Mouse (Mus musculus) telencephalon, adult 2 months (tissue): ENCODE data around the gene Zfp335.
"Not testable (repeated sequence)": the region's sequence is repeated elsewhere in the genome, so short reads cannot be mapped to it uniquely, and the experiment has no call there.

Source experiments
- DNase-seq: peaks from one replicate; pipeline ENCODE4 v3.0.0-alpha.2; 2011; ENCODE audit warnings: low read depth, low spot score

The Zfp335 gene

DNA sequence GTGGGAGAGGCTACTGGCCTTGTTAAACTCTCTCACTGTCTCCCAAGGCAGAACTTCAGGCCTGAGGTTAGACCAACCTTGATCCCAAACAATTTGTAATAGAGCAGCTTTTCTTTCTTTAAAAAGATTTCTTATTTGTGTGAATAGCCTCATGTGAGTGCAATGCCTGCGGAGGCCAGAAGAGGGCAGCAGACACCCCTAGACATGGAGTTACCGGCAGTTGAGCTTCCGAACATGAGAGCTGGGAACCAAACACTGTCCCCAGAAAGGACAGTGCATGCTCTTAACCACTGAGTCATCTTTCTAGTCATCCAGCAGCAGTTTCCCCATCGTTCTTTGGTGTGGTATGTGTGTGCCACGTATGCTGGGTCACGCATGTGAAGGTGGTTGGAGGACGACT is 44.0 kb downstream of the Zfp335 start:
- DNase-seq = no peak

DNA sequence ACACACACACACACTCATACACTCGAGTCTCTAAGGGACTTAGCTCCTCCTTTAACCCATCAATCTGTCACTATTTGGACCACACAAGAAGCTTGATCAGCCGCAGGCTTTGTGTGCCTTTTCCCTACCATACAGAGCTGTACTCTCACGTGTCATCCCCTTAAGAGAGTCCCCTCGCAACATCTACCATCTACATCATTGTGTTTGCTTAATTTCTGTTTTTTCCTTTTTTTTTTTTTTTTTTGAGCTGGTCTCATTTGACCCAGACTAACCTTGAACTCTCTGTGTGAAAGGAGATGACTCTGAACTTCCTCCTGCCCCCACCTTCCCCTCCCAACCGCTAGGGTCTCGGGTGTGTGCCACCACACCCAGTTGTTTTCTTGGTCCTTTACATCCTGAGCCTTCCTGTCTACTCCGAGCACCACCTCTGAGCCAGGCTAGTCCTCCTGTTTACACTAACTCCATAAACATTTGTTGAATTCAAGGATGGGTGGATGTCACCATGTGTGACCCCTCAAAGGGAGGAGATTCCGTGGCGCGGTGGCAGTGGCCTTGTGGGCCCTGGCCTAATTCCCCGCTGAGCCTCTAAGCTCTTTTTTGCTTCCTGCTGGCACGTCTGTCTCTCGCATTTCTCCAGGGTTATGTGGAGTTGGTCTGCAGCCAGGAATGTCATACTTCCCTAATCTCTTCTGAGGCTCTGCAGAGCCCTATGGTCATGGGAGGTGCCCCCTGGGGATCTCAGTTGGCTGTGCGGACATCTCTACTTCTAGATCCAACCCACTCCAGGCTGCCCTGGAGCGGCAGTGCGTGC is 44.6 kb downstream of the Zfp335 start:
- no peak for DNase-seq

DNA sequence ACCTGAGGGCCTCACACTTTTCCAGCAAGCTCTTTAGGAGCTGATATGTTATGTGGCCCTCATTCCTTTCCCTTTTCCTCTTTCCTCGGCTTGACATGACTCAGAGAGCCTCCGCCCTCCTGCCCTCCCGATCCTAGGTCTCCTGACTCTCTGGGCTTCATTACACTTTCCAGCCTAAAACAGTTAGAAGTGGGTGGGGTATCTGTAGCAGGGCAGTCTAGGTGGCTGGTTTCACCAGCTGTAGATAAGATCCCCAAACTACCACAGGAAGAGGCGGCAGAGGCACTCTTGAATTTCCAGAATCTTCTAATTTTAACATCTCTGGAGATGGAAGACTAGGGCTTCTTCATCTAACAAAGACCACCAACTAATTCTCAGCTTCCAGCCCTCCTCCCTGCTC is 47.0 kb downstream of the Zfp335 start:
- no peak for DNase-seq

GRCm38 (mm10) chr2:164863411-164863810 is 48.1 kb downstream of the Zfp335 start:
- DNase-seq = not testable (repeated sequence)

DNA sequence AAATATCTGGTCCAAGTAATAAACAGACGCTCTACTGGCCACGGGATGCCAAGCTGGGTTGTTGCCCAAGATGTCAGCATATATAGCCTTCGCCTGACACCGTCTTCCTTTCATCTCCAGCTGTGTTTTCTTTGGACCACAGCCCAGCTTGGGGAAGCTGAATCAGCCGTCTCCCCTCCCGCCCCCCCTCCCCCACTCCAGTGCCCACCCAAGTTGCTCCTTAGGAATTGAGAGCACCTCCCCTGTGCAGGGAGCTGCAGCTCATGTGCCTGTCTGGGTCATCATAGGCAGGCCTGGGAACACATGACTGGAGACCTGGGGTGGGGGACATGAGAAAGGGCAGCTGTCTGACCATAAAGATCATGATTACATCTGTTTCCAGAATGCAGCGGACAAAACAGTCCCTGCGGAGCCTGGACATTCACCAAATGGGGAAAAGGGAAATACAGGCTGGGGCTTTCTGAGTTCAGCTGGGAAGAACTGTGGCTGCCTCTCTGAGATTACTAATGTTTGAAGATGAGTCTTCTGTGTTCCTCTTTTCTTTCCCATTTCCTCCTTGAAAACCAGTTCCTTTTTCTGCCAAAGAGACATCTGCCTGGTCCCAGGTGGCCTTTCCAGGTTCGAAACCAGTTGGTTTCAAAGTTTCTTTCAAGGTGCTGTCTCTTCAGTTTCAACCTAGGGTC is 49.2 kb downstream of the Zfp335 start:
- no peak for DNase-seq

DNA sequence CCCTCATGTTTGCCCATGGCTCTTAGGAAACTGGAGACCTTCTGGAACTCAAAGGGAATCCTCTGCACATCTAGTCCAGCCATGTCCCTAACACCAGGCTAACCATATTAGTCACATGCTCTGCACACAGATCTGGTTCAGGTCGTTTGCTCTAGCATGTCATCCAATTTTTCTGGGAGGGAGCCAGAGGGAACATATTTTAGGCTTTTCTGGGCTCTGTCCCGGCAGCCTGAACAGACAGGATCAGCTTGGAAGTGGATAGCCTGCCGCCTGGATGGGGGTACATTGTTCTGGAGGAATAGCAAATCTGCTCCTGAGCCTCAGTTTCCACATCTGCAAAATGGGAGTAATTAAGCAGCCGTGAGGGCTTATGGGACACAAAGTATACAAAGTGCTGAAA is 50.5 kb downstream of the Zfp335 start:
- no peak for DNase-seq

DNA sequence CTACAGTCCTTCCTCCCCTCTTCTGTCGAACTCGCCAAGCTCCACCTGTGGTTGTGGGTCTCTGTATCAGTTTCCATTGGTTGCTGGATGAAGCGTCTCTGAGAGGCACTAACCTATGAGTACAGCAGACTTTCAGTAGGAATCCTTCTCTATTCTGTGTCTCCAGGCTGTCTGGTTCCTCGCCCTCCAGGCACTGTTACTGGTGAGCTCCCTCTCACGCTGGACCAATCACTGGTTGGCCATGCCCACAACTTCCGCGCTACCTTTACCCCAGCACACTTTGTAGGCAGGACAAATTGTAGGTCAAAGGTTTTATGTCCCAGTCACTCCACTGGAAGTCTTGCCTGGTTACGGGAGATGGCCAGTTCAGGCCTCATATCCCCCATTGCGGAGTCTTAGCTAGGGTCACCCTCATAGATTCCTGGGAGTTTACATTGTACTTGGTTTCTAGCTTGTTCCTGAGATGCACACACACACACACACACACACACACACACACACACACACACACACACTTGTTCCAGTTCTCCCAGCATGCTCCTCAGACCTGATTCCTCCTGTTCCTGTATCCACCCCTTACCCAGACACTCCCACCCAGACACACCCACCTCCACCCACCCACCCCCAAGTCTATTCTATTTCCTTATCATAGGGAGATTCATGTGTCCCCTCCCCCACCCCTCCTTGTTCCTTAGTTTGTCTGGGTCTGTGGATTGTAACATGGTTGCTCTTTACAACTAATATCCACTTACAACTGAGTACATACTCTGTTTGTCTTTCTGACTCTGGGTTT is 51.7 kb downstream of the Zfp335 start:
- DNase-seq = no peak

DNA sequence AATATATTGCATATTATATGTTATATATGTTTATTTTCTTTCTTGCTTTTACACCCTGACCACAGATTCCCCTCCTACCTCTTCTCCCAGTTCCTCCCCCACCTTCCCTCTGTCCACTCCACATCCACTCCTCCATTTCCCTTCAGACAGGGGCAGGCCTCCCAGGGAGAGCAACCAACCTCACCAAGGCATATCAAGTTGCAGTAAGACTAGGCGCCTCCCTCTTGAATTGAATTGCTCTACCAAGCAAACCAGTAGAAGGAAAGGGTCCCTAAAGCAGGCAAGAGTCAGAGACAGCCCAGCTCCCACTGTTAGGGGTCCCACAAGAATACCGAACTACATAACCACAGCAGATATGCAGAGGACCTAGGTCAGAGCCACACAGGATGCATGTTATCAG is 52.4 kb downstream of the Zfp335 start:
- DNase-seq = no peak

DNA sequence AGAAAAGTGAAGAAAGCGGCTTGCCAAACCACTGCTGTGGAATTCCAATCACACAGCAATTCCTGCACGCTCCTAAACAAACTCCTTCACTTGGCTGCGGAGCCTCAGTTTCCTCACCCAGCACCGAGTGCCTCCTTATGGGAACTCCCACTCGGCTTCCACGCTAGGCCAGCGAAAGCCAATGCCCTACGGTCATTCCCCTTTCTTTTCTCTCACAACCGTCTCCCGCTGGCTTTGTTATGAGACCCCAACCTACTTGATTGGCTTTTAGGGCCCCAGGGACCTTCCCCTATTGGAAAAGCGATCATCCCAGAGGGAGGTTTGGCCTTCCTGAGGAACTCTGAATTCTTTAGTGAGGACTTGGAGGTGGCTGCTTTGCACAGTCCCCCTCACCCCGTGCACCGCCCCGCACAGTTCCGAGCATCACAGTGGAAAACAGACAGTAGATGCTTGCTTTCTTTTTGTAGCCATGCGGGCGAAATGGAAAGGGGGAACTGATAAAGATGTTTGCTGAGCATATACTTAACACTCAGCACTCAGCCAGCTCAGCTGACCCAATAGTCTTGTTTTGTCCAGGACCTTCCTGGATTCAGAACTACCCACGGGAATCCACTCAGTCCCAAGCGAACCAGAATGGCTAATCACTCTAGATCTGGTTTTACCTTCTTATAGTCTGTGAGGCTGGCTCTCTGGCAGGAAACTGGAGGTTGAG is 53.6 kb downstream of the Zfp335 start:
- DNase-seq = no peak

GRCm38 (mm10) chr2:164857101-164857821 is 54.3 kb downstream of the Zfp335 start, which contains the start of gene Pltp:
Gene Pltp (minus strand): TSS chr2:164857711.
- DNase-seq = no peak

- DNase-seq = no peak
Measured at GRCm38 (mm10) chr2:164856309-164857100, 55.1 kb downstream of the Zfp335 start.

DNA sequence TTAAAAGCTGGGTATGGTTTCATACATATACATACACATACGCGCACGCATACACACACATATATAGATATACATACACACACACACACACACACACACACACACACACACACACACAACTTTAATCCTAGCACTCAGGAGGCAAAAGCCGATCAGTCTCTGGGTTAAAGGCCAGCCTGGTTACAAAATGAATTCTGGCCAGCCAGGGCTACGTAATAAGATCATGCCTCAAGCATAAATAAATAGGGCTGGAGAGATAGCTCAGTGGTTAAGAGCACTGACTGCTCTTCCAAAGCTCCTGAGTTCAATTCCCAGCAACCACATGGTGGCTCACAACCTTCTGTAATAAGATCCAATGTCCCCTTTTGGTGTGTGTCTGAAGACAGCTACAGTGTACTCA is 56.0 kb downstream of the Zfp335 start:
- DNase-seq = not testable (repeated sequence)

GRCm38 (mm10) chr2:164850061-164850460 is 61.5 kb downstream of the Zfp335 start:
- DNase-seq = peak; percentile 55

DNA sequence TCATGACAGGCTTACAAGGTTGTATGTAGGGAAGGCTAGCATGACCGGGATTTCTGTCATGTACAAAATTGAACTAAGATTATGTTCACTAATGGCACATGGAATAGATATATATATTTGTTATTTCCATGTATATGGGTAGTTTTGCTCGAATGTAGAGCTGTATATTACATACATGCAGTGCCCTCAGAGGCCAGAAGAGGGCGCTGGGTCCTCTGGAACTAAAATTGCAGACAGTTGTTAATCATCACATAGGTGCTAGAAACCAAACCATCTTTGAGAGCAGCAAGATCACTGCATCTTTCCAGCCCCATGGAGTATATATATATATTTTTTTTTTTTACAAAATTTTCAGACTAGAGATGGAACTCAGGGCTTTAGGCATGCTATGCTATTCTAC is 65.8 kb downstream of the Zfp335 start:
- DNase-seq = no peak
